Mouse (Mus musculus) olfactory bulb, adult 2 months (tissue): ENCODE results near the gene Nebl.

Experiments used
- CTCF ChIP-seq: fragments of 200-500 bp; IDR thresholded peaks from 2 replicates; pipeline ENCODE4 v1.5.1; 2012; ENCODE audit warnings: low read depth, mild to moderate bottlenecking, low read length, moderate library complexity; ENCODE audit not compliant: insufficient read depth
- POLR2A ChIP-seq: fragments of 200-500 bp; IDR thresholded peaks from 2 replicates; pipeline ENCODE4 v1.6.1; 2012; ENCODE audit warnings: mild to moderate bottlenecking, low read depth, low read length, moderate library complexity; ENCODE audit not compliant: insufficient read depth

DNA sequence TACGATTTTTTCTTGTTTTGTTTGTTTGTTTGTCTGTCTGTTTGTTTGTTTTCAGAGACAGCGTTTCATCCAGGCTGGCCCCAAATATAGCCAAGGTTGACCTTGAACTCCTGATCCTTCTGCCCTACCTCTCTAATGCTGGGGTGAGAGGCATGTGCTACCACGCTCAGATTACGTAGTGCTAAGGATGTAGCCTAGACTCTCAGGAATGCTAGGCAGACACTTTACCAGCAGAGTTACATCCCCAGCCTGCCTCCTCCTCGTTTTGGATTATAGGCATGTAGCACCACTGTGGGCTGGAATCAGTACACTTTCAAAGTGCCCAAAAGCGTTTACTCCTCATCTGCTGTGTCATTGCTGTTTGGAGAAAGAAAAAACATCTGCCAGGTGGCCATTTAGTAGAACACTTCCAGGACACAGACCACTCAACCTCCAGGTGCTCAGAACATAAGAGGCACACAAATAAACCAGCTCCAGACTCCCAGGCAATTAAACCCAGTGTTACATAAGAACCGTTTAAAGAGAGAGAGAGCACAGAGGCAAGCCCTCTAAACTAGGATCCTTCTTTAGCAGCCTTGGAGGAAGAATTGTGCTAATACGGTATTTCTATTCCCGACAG, 16.0 kb downstream of the Nebl start:
- TF ChIP-seq CTCF (no peak), POLR2A (no peak)
